10 mouse cellular contexts compared by ENCODE assay signal in genomic region chr7:80207314-80207731, GRCm38 (mm10). TPM values are rescaled to one million over a fixed set of nuclear protein-coding genes. Genes with fewer than 3 reads are reported as not detected.
DNase-seq lines count a peak whose midpoint lies in the region; ATAC-seq and TF ChIP-seq lines count a peak whose summit lies in the region.
"Had no signal": no experiment of that assay in that cellular context is flagged by ENCODE, and none has a peak within 500 bp of the region (broad histone marks: within the 10 kb centered on the region; RNA-seq: fewer than 3 reads in every experiment).

No protein-coding gene starts in this region.

- no peak for TF ChIP-seq POLR2A in CH12.LX (IDR thresholded peaks at IDR 0.05; ENCODE audit: low read depth, low read length)
- TF ChIP-seq POLR2A in liver, adult 2 months (IDR thresholded peaks at IDR 0.05; ENCODE audit: extremely low read depth, insufficient read depth, low read length), result no peak

- dilution Hi-C loops in CH12.LX (cut with MboI; ENCODE audit: extremely low pct_ligation_motif_present, extremely low pct_unique_long_range_greater_than_20kb, low sequenced_read_pairs), result no loop called here

- no peaks in the 10 kb centered on the region for H3K9me3 ChIP-seq in heart, embryonic 13.5 days
- no peaks in the 10 kb centered on the region for H3K9me3 ChIP-seq in CH12.LX (replicated peaks; ENCODE audit: low read length)
- H3K9me3 ChIP-seq: neural tube, embryonic 15.5 days had no signal

- H3K27ac ChIP-seq in heart, embryonic 13.5 days (replicated peaks), result peak overlapping the region; percentile 89
- peak overlapping the region; percentile 90 for H3K27ac ChIP-seq in CH12.LX (ENCODE audit: insufficient read depth, low read depth)
- no peak overlapping the region for H3K27ac ChIP-seq in liver, adult 2 months (replicated peaks; ENCODE audit: insufficient read depth, low read depth, low read length)
- H3K27ac ChIP-seq: neural tube, embryonic 15.5 days had no signal

- DNase-seq in heart, postnatal 36 days, result no peak
- DNase-seq in CH12.LX (ENCODE audit: extremely low read depth), result no peak
- DNase-seq in liver, adult 2 months (ENCODE audit: extremely low read depth, low read depth, low spot score), result peak; percentile 69
- no peak for DNase-seq in left cerebral cortex, adult 9 months (ENCODE audit: low spot score in 2 of 2)
- no peak for DNase-seq in cerebellum, adult 11 months
- DNase-seq: gastrocnemius, postnatal 36 days had no signal

- peak overlapping the region; percentile 62 for H3K9ac ChIP-seq in heart, embryonic 13.5 days
- peak overlapping the region; percentile 23; the same call in 1 of the 2 replicates for H3K9ac ChIP-seq in CH12.LX (ENCODE audit: insufficient read depth, low read depth)
- no peak overlapping the region for H3K9ac ChIP-seq in liver, adult 2 months (ENCODE audit: low read depth, low read length)
- H3K9ac ChIP-seq: neural tube, embryonic 15.5 days had no signal

- H3K4me2 ChIP-seq in heart, embryonic 13.5 days, result no peak overlapping the region
- H3K4me2 ChIP-seq in CH12.LX (ENCODE audit: insufficient read depth, low read depth, poor library complexity, severe bottlenecking), result peak overlapping the region; percentile 66
- H3K4me2 ChIP-seq: neural tube, embryonic 15.5 days had no signal

- no peak for TF ChIP-seq CTCF in CH12.LX (conservative IDR thresholded peaks at IDR 0.05 in 1 of 2, IDR thresholded peaks at IDR 0.05 in 1 of 2; ENCODE audit: low read depth in 2 of 2, low read length in 2 of 2)
- no peak for TF ChIP-seq CTCF in liver, adult 2 months (IDR thresholded peaks at IDR 0.05; ENCODE audit: low read depth, low read length)

- no peak; the same call in 1 of the 2 replicates for ATAC-seq in heart, embryonic 13.5 days (ENCODE audit: extremely low read depth, insufficient number of reproducible peaks, low FRiP score, low TSS enrichment)
- peak; percentile 28 for ATAC-seq in erythroid progenitor cell, adult 5-6 weeks (replicated peaks; ENCODE audit: low FRiP score, poor library complexity, severe bottlenecking)
- ATAC-seq in megakaryocyte-erythroid progenitor cell, adult 5-6 weeks (replicated peaks; ENCODE audit: low FRiP score, low TSS enrichment, poor library complexity, severe bottlenecking), result no peak

- H3K36me3 ChIP-seq in heart, embryonic 13.5 days, result no peaks in the 10 kb centered on the region
- peaks cover 3% of the 10 kb centered on the region in 2 experiments for H3K36me3 ChIP-seq in CH12.LX (replicated peaks in 1 of 2; ENCODE audit: control insufficient read depth in 1 of 2, insufficient read depth in 1 of 2, low read length in 1 of 2)
- H3K36me3 ChIP-seq in liver, adult 2 months (ENCODE audit: control insufficient read depth, insufficient read depth, low read length), result no peaks in the 10 kb centered on the region

- in situ Hi-C loops in CH12.LX (cut with MboI; ENCODE audit: low pct_ligation_motif_present, low pct_unique_long_range_greater_than_20kb, low sequenced_read_pairs), result no loop called here

- no peak overlapping the region for H3K4me3 ChIP-seq in heart, embryonic 13.5 days
- peak overlapping the region in 1 of 3 experiments; percentile 15 for H3K4me3 ChIP-seq in CH12.LX (replicated peaks in 1 of 3; ENCODE audit: low read depth in 2 of 3, low read length in 2 of 3, poor library complexity in 1 of 3)
- no peak overlapping the region for H3K4me3 ChIP-seq in liver, adult 2 months (ENCODE audit: insufficient read depth, low read depth, low read length)
- H3K4me3 ChIP-seq: neural tube, embryonic 15.5 days had no signal

- H3K27me3 ChIP-seq in heart, embryonic 13.5 days (replicated peaks), result no peaks in the 10 kb centered on the region
- no peaks in the 10 kb centered on the region for H3K27me3 ChIP-seq in CH12.LX (replicated peaks)
- H3K27me3 ChIP-seq in liver, adult 2 months (ENCODE audit: control insufficient read depth, insufficient read depth, low read length), result no peaks in the 10 kb centered on the region
- H3K27me3 ChIP-seq: neural tube, embryonic 15.5 days had no signal

- whole genome bisulfite sequencing in heart, embryonic 13.5 days, result 50% methylated on average over 3 of the region's 3 CpGs
- 48% methylated on average over 3 of the region's 3 CpGs for WGBS in liver, adult 2 months

- no peak for TF ChIP-seq EP300 in CH12.LX (IDR thresholded peaks at IDR 0.05; ENCODE audit: low read length)

- no peak for TF ChIP-seq RAD21 in CH12.LX (IDR thresholded peaks at IDR 0.05; ENCODE audit: low read depth, low read length)

- peaks cover 51% of the 10 kb centered on the region for H3K79me2 ChIP-seq in CH12.LX (replicated peaks; ENCODE audit: control insufficient read depth, extremely low read depth, insufficient read depth, poor library complexity, severe bottlenecking)
- H3K79me2 ChIP-seq in liver, adult 2 months (ENCODE audit: control insufficient read depth, insufficient read depth, low read length), result peaks cover 8% of the 10 kb centered on the region; the same call in 1 of the 2 replicates

- intact Hi-C loops in heart, postnatal 36 days (cut with DNase I), result no loop called here

- peaks cover 81% of the 10 kb centered on the region for H3K4me1 ChIP-seq in heart, embryonic 13.5 days
- H3K4me1 ChIP-seq in CH12.LX (ENCODE audit: control insufficient read depth in 1 of 2, insufficient read depth in 2 of 2), result peaks cover 62 to 96% of the 10 kb centered on the region in 2 experiments
- peaks cover 15% of the 10 kb centered on the region; the same call in 1 of the 2 replicates for H3K4me1 ChIP-seq in liver, adult 2 months (ENCODE audit: control insufficient read depth, insufficient read depth, low read length)

RNA-seq across cellular contexts. Expression of gene Sema4b, which starts 20.7 kb away (rescaled TPM):
- polyA plus RNA-seq in heart, embryonic 13.5 days (2015; fragmentation: Nextera tagmentation; extraction: Ambion mirVana), result 9.9 and 11.3 TPM in 2 replicates
- 10 to 100 TPM; 12.1 to 12.4 TPM for total RNA-seq in heart, postnatal 36 days (2021)
- total RNA-seq in CH12.LX (2012; rRNA removed) (8.6 and 9.4 TPM in 2 replicates), CH12.LX (2014; rRNA removed) (1.3 and 1.5 TPM in 2 replicates)
- polyA plus RNA-seq in CH12.LX (2012; ENCODE audit: insufficient read length, low read depth), result 5.2 and 6.7 TPM in 2 replicates
- 106 and 122 TPM in 2 replicates for total RNA-seq in erythroid progenitor cell, adult 5-6 weeks (2015; ENCODE audit: low replicate concordance)
- total RNA-seq in erythroid progenitor cell, adult 5-6 weeks (2017; ENCODE audit: low replicate concordance), result 105 and 126 TPM in 2 replicates
- total RNA-seq in liver, adult 2 months (2014; rRNA removed), result 3.7 and 5.4 TPM in 2 replicates
- polyA plus RNA-seq in liver, adult 2 months (2012; rRNA removed), result 4.0 and 4.4 TPM in 2 replicates
- total RNA-seq in megakaryocyte-erythroid progenitor cell, adult 5-6 weeks (2014; fragmentation: Nextera tagmentation), result 8.3 and 13.4 TPM in 2 replicates
- 3.2 and 3.4 TPM in 2 replicates for total RNA-seq in megakaryocyte-erythroid progenitor cell, adult 5-6 weeks (2017)

RNA-seq across cellular contexts. Expression of gene Cib1, which starts 25.3 kb away (rescaled TPM):
- 54.2 and 57.9 TPM in 2 replicates for polyA plus RNA-seq in heart, embryonic 13.5 days (2015; fragmentation: Nextera tagmentation; extraction: Ambion mirVana)
- 10 to 100 TPM; 15.6 to 16.3 TPM for total RNA-seq in heart, postnatal 36 days (2021)
- total RNA-seq in CH12.LX (2012; rRNA removed) (69.6 and 73.1 TPM in 2 replicates), CH12.LX (2014; rRNA removed) (29.1 and 29.5 TPM in 2 replicates)
- 48.1 and 51.8 TPM in 2 replicates for polyA plus RNA-seq in CH12.LX (2012; ENCODE audit: insufficient read length, low read depth)
- total RNA-seq in erythroid progenitor cell, adult 5-6 weeks (2015; ENCODE audit: low replicate concordance), result 69.2 and 73.8 TPM in 2 replicates
- total RNA-seq in erythroid progenitor cell, adult 5-6 weeks (2017; ENCODE audit: low replicate concordance), result 70.2 and 70.4 TPM in 2 replicates
- total RNA-seq in liver, adult 2 months (2014; rRNA removed), result 51.7 and 62.5 TPM in 2 replicates
- polyA plus RNA-seq in liver, adult 2 months (2012; rRNA removed), result 108 and 114 TPM in 2 replicates
- 65.7 and 67.1 TPM in 2 replicates for total RNA-seq in megakaryocyte-erythroid progenitor cell, adult 5-6 weeks (2014; fragmentation: Nextera tagmentation)
- total RNA-seq in megakaryocyte-erythroid progenitor cell, adult 5-6 weeks (2017), result 28.8 and 42.4 TPM in 2 replicates

RNA-seq across cellular contexts. Expression of gene Gdpgp1, which starts 25.3 kb away (rescaled TPM):
- polyA plus RNA-seq in heart, embryonic 13.5 days (2015; fragmentation: Nextera tagmentation; extraction: Ambion mirVana), result 3.3 and 3.7 TPM in 2 replicates
- 1 to 10 TPM; 1.5 to 1.8 TPM for total RNA-seq in heart, postnatal 36 days (2021)
- 3.6 and 4.2 TPM in 2 replicates for total RNA-seq in CH12.LX (2012; rRNA removed)
- total RNA-seq in CH12.LX (2014; rRNA removed), result 1.9 and 2.0 TPM in 2 replicates
- 2.9 and 3.0 TPM in 2 replicates for polyA plus RNA-seq in CH12.LX (2012; ENCODE audit: insufficient read length, low read depth)
- 1.3 and 5.4 TPM in 2 replicates for total RNA-seq in erythroid progenitor cell, adult 5-6 weeks (2015; ENCODE audit: low replicate concordance)
- total RNA-seq in erythroid progenitor cell, adult 5-6 weeks (2017; ENCODE audit: low replicate concordance), result 0.08 and 0.64 TPM in 2 replicates
- 1.2 and 1.9 TPM in 2 replicates for total RNA-seq in liver, adult 2 months (2014; rRNA removed)
- polyA plus RNA-seq in liver, adult 2 months (2012; rRNA removed), result 2.1 and 2.2 TPM in 2 replicates
- total RNA-seq in megakaryocyte-erythroid progenitor cell, adult 5-6 weeks (2014; fragmentation: Nextera tagmentation), result 8.2 and 9.7 TPM in 2 replicates
- 2.7 and 4.7 TPM in 2 replicates for total RNA-seq in megakaryocyte-erythroid progenitor cell, adult 5-6 weeks (2017)

RNA-seq across cellular contexts. Expression of gene Ttll13, which starts 38.9 kb away (rescaled TPM):
- polyA plus RNA-seq in heart, embryonic 13.5 days (2015; fragmentation: Nextera tagmentation; extraction: Ambion mirVana), result 0.62 and 0.82 TPM in 2 replicates
- total RNA-seq in heart, postnatal 36 days (2021), result under 1 TPM; 0.14 to 0.53 TPM
- total RNA-seq in CH12.LX (2012; rRNA removed) (0.59 TPM in 2 replicates), CH12.LX (2014; rRNA removed) (not detected in 2 replicates)
- polyA plus RNA-seq in CH12.LX (2012; ENCODE audit: insufficient read length, low read depth), result 0.55 TPM in 1 of 2 replicates, not detected in the other
- total RNA-seq in erythroid progenitor cell, adult 5-6 weeks (2015; ENCODE audit: low replicate concordance), result 2.9 TPM in 1 of 2 replicates, not detected in the other
- not detected in 2 replicates for total RNA-seq in erythroid progenitor cell, adult 5-6 weeks (2017; ENCODE audit: low replicate concordance)
- total RNA-seq in liver, adult 2 months (2014; rRNA removed), result 0.40 and 0.46 TPM in 2 replicates
- polyA plus RNA-seq in liver, adult 2 months (2012; rRNA removed), result 0.57 and 0.95 TPM in 2 replicates
- not detected in 2 replicates for total RNA-seq in megakaryocyte-erythroid progenitor cell, adult 5-6 weeks (2014; fragmentation: Nextera tagmentation)
- total RNA-seq in megakaryocyte-erythroid progenitor cell, adult 5-6 weeks (2017), result 0.11 and 1.9 TPM in 2 replicates

RNA-seq across cellular contexts. Expression of gene Ngrn, which starts 53.7 kb away (rescaled TPM):
- 37.0 and 37.9 TPM in 2 replicates for polyA plus RNA-seq in heart, embryonic 13.5 days (2015; fragmentation: Nextera tagmentation; extraction: Ambion mirVana)
- total RNA-seq in heart, postnatal 36 days (2021), result 10 to 100 TPM; 26.7 to 29.0 TPM
- total RNA-seq in CH12.LX (2012; rRNA removed) (32.1 and 33.3 TPM in 2 replicates), CH12.LX (2014; rRNA removed) (43.2 and 45.6 TPM in 2 replicates)
- polyA plus RNA-seq in CH12.LX (2012; ENCODE audit: insufficient read length, low read depth), result 28.3 and 30.9 TPM in 2 replicates
- total RNA-seq in erythroid progenitor cell, adult 5-6 weeks (2015; ENCODE audit: low replicate concordance), result 28.8 and 31.9 TPM in 2 replicates
- 10.1 and 18.8 TPM in 2 replicates for total RNA-seq in erythroid progenitor cell, adult 5-6 weeks (2017; ENCODE audit: low replicate concordance)
- total RNA-seq in liver, adult 2 months (2014; rRNA removed), result 25.2 and 29.7 TPM in 2 replicates
- polyA plus RNA-seq in liver, adult 2 months (2012; rRNA removed), result 15.5 and 16.8 TPM in 2 replicates
- total RNA-seq in megakaryocyte-erythroid progenitor cell, adult 5-6 weeks (2014; fragmentation: Nextera tagmentation), result 24.4 and 37.7 TPM in 2 replicates
- 18.8 and 25.7 TPM in 2 replicates for total RNA-seq in megakaryocyte-erythroid progenitor cell, adult 5-6 weeks (2017)

Comparison
In these comparisons a context has a peak if more than half of its experiments do, and no peak if none do; other contexts are left out.
1. RNA of gene Sema4b, which starts 20.7 kb away (total RNA-seq): 105 to 126 TPM in erythroid progenitor cell, adult 5-6 weeks; 12.1 to 12.4 TPM in heart, postnatal 36 days, 1.3 to 9.4 TPM in CH12.LX, 3.2 to 13.4 TPM in megakaryocyte-erythroid progenitor cell, adult 5-6 weeks and 3.7 to 5.4 TPM in liver, adult 2 months; every median in the first group is over 4 times any median in the second.